Comparison of ENCODE assay signal across 31 mouse cellular contexts in the genomic region with DNA sequence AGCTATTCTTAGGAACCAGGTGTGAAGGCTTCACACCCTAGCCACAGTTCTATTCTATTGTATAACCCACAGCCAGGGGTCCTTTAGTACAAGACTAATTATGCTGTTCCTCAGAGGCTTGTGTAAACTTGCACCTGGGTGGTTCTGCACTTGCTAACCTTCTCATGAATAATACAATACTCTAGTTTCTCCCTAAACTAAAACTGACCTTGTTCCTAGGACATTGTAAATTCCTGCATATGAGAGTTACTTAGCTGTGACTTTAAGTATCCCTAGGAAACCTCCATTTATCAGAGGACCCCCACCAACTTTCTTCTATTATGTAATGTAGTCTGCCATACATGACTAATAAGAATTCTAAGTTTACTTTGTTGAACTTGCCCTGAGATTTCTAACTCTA.
"Had no signal": no experiment of that assay in that cellular context is flagged by ENCODE, and none has a peak within 500 bp of the region (broad histone marks: within the 10 kb centered on the region; RNA-seq: fewer than 3 reads in every experiment).

No protein-coding gene starts in this region.

- H3K9ac ChIP-seq: limb, embryonic 12.5 days; limb, embryonic 13.5 days; limb, embryonic 15.5 days; liver, embryonic 12.5 days; liver, embryonic 13.5 days; liver, embryonic 14.5 days; liver, embryonic 15.5 days; liver, postnatal 0 days; lung, embryonic 14.5 days; lung, embryonic 15.5 days; midbrain, embryonic 12.5 days; midbrain, embryonic 13.5 days; midbrain, embryonic 15.5 days had no signal

- H3K9me3 ChIP-seq: limb, embryonic 10.5 days; limb, embryonic 15.5 days; liver, embryonic 12.5 days; liver, embryonic 13.5 days; liver, embryonic 15.5 days; lung, embryonic 15.5 days; midbrain, embryonic 10.5 days; midbrain, embryonic 12.5 days; midbrain, embryonic 15.5 days had no signal

- H3K27ac ChIP-seq: limb, embryonic 10.5 days; limb, embryonic 12.5 days; limb, embryonic 13.5 days; limb, embryonic 15.5 days; liver, embryonic 12.5 days; liver, embryonic 13.5 days; liver, embryonic 14.5 days; liver, embryonic 15.5 days; lung, embryonic 15.5 days; macrophage; midbrain, embryonic 10.5 days; midbrain, embryonic 12.5 days; midbrain, embryonic 13.5 days; midbrain, embryonic 15.5 days had no signal

- H3K36me3 ChIP-seq: limb, embryonic 10.5 days; limb, embryonic 12.5 days; limb, embryonic 13.5 days; limb, embryonic 15.5 days; liver, embryonic 12.5 days; liver, embryonic 13.5 days; liver, embryonic 15.5 days; lung, embryonic 15.5 days; midbrain, embryonic 10.5 days; midbrain, embryonic 12.5 days; midbrain, embryonic 13.5 days; midbrain, embryonic 15.5 days had no signal

- H3K4me3 ChIP-seq: limb, embryonic 10.5 days; limb, embryonic 12.5 days; limb, embryonic 13.5 days; limb, embryonic 15.5 days; liver, embryonic 12.5 days; liver, embryonic 13.5 days; liver, embryonic 15.5 days; lung, embryonic 15.5 days; megakaryocyte, embryonic 14.5 days; midbrain, embryonic 10.5 days; midbrain, embryonic 12.5 days; midbrain, embryonic 13.5 days; midbrain, embryonic 15.5 days; myocyte had no signal

- H3K4me2 ChIP-seq: limb, embryonic 12.5 days; limb, embryonic 13.5 days; limb, embryonic 15.5 days; liver, embryonic 11.5 days; liver, embryonic 12.5 days; liver, embryonic 13.5 days; liver, embryonic 15.5 days; lung, embryonic 14.5 days; lung, embryonic 15.5 days; midbrain, embryonic 11.5 days; midbrain, embryonic 12.5 days; midbrain, embryonic 13.5 days; midbrain, embryonic 15.5 days had no signal

- ATAC-seq: liver, embryonic 12.5 days; liver, postnatal 0 days; lung, postnatal 0 days; midbrain, embryonic 13.5 days; midbrain, embryonic 15.5 days; midbrain, embryonic 16.5 days had no signal

- H3K4me1 ChIP-seq: limb, embryonic 10.5 days; limb, embryonic 12.5 days; limb, embryonic 13.5 days; limb, embryonic 15.5 days; liver, embryonic 12.5 days; liver, embryonic 13.5 days; liver, embryonic 15.5 days; lung, embryonic 15.5 days; megakaryocyte, embryonic 14.5 days; midbrain, embryonic 10.5 days; midbrain, embryonic 12.5 days; midbrain, embryonic 13.5 days; midbrain, embryonic 15.5 days had no signal

- DNase-seq: left cerebral cortex, postnatal 4 days; liver; liver, embryonic 13.5 days; liver, postnatal 0 days; lung, adult 18-20 months; lung, adult 2 months; lung, embryonic 14.5 days; lung, postnatal 10 days; lung, postnatal 14 days; lung, postnatal 36 days; lung, postnatal 4 days; midbrain, embryonic 14.5 days had no signal

- H3K27me3 ChIP-seq: limb, embryonic 12.5 days; limb, embryonic 13.5 days; limb, embryonic 15.5 days; liver, embryonic 12.5 days; liver, embryonic 13.5 days; liver, embryonic 15.5 days; lung, embryonic 15.5 days; megakaryocyte, embryonic 14.5 days; midbrain, embryonic 12.5 days; midbrain, embryonic 13.5 days; midbrain, embryonic 15.5 days had no signal
